Mouse (Mus musculus): ENCODE data around the gene Gpr171.

DNA sequence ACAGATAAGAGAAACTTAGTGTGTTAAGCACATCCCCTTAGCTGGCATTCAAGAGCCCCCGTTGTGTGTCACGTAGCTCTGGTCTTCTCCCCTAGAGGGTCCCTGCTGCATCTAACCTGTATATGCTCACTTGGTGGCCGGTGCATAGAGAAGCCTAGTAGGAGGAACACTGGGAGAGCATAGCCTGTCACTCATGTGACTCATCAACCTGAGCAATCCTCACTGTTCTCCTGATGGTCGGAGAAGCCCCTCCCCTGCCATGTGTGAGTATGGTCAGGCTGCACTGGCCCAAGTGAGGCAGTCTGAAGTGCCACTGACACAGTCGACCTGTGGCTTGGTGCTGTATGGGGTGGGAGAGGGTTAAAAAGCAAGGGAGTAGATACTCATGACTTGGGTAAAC is 23.4 kb upstream of the Gpr171 start:
- TF ChIP-seq CTCF (IDR thresholded peaks at IDR 0.05; ENCODE audit: borderline replicate concordance, extremely low read depth, insufficient read depth, insufficient read length) (no peak), POLR2A (IDR thresholded peaks at IDR 0.05; ENCODE audit: borderline replicate concordance, extremely low read depth, insufficient read depth, insufficient read length, poor library complexity, severe bottlenecking) (no peak)
